Mouse (Mus musculus): ENCODE measurements around the gene Etfdh. TPM values are rescaled to one million over a fixed set of nuclear protein-coding genes. Genes with fewer than 3 reads are reported as not detected.

Etfdh gene
- polyA plus RNA-seq, 1 experiment, result 13.4 TPM

DNA sequence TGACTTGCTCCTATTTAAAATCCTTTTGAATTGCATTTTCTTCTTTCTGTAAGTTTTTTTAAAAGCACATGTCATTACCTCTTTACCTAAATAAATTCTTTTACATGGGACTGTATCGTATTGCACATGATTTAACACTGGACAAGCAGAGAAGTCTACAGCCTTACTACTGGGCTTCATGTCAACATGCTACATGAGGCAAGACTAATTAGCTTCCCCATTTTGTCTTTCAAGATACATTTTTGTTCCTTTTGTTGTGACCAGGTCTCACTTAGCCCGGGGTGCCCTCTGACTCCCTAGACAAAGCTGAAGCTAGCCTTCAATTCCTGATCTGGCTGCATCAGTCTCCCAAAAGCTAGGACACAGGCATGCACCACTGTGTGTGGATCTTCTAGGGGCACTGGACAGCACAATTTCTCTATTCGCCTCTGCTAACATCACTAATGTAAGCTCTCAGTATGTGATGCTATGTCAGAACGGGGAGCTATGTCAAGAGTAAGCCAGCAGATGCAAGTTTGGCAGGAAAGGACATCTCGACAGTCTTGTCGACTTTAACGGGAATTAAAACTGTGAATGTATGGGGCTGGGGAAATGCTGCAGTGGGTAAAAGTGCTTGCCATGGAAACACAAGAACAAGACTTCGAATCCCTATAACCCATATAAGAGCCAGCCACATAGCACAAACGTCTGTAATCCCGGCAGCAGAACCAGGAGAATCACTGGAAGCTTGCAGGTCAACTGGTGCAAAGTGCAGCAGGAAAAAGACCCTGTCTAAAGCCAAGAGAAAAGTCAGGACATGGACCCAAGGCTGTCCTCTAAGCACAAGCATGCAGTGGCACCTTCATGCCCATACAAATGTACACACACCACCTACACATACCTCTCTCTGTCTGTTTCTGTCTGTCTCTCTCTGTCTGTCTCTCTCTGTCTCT lies 67.2 kb downstream of the Etfdh start:
- no peak overlapping the region for H3K4me3 ChIP-seq (ENCODE audit: control insufficient read depth, low read depth, low read length)
- no peaks in the 10 kb centered on the region for H3K27me3 ChIP-seq (ENCODE audit: control insufficient read depth, insufficient read depth, low read length)
- no peak overlapping the region for H3K27ac ChIP-seq (ENCODE audit: control insufficient read depth, insufficient read depth, low read depth, low read length)
- TF ChIP-seq CTCF (IDR thresholded peaks at IDR 0.05; ENCODE audit: control insufficient read depth, insufficient read depth, insufficient replicate concordance, low read depth, low read length) (no peak), POLR2A (IDR thresholded peaks at IDR 0.05; ENCODE audit: control insufficient read depth, low read depth, low read length) (no peak)
- H3K36me3 ChIP-seq (ENCODE audit: control insufficient read depth, insufficient read depth, low read length), result no peaks in the 10 kb centered on the region
- peaks cover 3% of the 10 kb centered on the region; the same call in 1 of the 2 replicates for H3K4me1 ChIP-seq (ENCODE audit: control insufficient read depth, insufficient read depth, low read length)

- no peak for TF ChIP-seq CTCF (IDR thresholded peaks at IDR 0.05; ENCODE audit: control insufficient read depth, insufficient read depth, insufficient replicate concordance, low read depth, low read length)
- no peak for TF ChIP-seq POLR2A (IDR thresholded peaks at IDR 0.05; ENCODE audit: control insufficient read depth, low read depth, low read length)
- Histone ChIP-seq H3K27me3 (ENCODE audit: control insufficient read depth, insufficient read depth, low read length) (no peaks in the 10 kb centered on the region), H3K27ac (ENCODE audit: control insufficient read depth, insufficient read depth, low read depth, low read length) (no peak overlapping the region), H3K4me1 (ENCODE audit: control insufficient read depth, insufficient read depth, low read length) (no peaks in the 10 kb centered on the region), H3K4me3 (ENCODE audit: control insufficient read depth, low read depth, low read length) (no peak overlapping the region), H3K36me3 (ENCODE audit: control insufficient read depth, insufficient read depth, low read length) (no peaks in the 10 kb centered on the region)
Observed at GRCm38 (mm10) chr3:79560555-79560954, 68.7 kb downstream of the Etfdh start.

DNA sequence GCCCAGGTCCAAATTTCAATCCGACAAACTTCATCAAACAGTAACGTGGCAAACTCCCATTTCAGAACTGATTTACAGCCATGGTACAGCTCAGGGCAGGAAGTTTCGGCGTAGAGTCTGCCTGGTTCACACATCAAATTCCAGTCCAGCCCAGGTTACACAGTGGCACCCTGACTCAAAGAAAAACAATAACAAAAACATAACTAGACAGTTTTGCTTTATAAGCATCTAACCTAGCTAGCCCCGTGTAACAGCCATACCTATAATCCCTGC lies 69.6 kb downstream of the Etfdh start:
- Histone ChIP-seq H3K27ac (ENCODE audit: control insufficient read depth, insufficient read depth, low read depth, low read length) (no peak overlapping the region), H3K27me3 (ENCODE audit: control insufficient read depth, insufficient read depth, low read length) (no peaks in the 10 kb centered on the region), H3K4me1 (ENCODE audit: control insufficient read depth, insufficient read depth, low read length) (no peaks in the 10 kb centered on the region), H3K36me3 (ENCODE audit: control insufficient read depth, insufficient read depth, low read length) (no peaks in the 10 kb centered on the region), H3K4me3 (ENCODE audit: control insufficient read depth, low read depth, low read length) (no peak overlapping the region)
- no peak for TF ChIP-seq CTCF (IDR thresholded peaks at IDR 0.05; ENCODE audit: control insufficient read depth, insufficient read depth, insufficient replicate concordance, low read depth, low read length)
- TF ChIP-seq POLR2A (IDR thresholded peaks at IDR 0.05; ENCODE audit: control insufficient read depth, low read depth, low read length), result no peak

DNA sequence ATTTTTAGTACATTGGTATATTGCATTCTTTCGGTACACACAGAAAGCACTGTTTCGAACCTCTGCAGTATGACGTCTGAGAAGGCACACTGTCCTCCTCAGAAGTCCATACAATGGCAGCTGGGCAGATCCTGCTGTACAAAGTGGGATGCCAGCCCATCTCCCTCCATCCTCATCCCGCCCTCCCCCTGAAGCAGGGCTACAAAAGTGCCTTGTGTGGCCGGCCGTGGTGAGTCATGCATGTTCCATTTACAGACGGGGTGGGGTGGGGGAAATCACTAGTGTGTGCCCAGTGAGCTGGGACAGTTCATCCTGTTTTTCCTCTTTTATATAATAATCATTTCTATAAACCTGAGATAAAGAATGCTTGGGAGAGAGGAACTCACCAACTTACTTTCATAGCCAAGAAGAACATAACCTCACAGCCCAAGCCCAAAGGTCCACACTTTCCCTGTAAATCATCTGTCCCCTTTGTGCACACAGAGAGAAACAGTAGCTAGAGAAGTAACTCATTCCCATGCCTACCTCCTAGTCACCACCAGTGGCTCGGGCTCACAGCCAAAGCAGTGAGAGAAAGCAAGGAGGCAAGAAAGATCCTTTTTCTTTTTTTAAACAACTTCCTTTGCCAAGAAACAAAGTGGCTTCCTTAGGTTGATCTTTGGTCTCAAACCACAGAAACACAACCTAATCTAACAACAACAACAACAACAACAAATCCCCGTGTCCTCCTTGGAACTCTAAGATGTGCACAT lies 70.1 kb downstream of the Etfdh start:
- no peaks in the 10 kb centered on the region for H3K27me3 ChIP-seq (ENCODE audit: control insufficient read depth, insufficient read depth, low read length)
- H3K36me3 ChIP-seq (ENCODE audit: control insufficient read depth, insufficient read depth, low read length), result no peaks in the 10 kb centered on the region
- no peak for TF ChIP-seq CTCF (IDR thresholded peaks at IDR 0.05; ENCODE audit: control insufficient read depth, insufficient read depth, insufficient replicate concordance, low read depth, low read length)
- TF ChIP-seq POLR2A (IDR thresholded peaks at IDR 0.05; ENCODE audit: control insufficient read depth, low read depth, low read length), result no peak
- H3K4me1 ChIP-seq (ENCODE audit: control insufficient read depth, insufficient read depth, low read length), result no peaks in the 10 kb centered on the region
- H3K27ac ChIP-seq (ENCODE audit: control insufficient read depth, insufficient read depth, low read depth, low read length), result no peak overlapping the region; the same call in 1 of the 2 replicates
- H3K4me3 ChIP-seq (ENCODE audit: control insufficient read depth, low read depth, low read length), result no peak overlapping the region

DNA sequence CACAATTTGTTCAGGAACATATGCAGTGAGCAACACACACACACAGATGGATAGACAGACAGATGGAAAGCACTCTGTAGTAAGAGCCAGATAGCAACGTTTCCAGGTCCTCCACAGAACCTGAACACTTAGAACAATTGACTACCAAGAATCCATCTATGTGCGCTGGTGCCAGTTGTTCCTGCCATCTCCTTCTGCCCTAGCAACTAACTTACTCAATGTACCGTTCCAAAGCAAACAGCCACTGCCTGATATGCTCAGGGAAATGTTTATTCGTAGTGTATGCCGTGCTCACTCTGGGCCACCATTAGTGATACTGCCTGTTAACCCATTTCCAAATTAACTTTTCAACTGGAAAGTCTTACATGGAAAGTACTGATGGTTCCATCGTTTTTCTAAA lies 74.2 kb downstream of the Etfdh start:
- no peaks in the 10 kb centered on the region for H3K4me1 ChIP-seq (ENCODE audit: control insufficient read depth, insufficient read depth, low read length)
- no peak for TF ChIP-seq POLR2A (IDR thresholded peaks at IDR 0.05; ENCODE audit: control insufficient read depth, low read depth, low read length)
- no peak for TF ChIP-seq CTCF (IDR thresholded peaks at IDR 0.05; ENCODE audit: control insufficient read depth, insufficient read depth, insufficient replicate concordance, low read depth, low read length)
- H3K27me3 ChIP-seq (ENCODE audit: control insufficient read depth, insufficient read depth, low read length), result no peaks in the 10 kb centered on the region

More for the DNA sequence above, 74.2 kb downstream of the Etfdh start:
- H3K4me3 ChIP-seq (ENCODE audit: control insufficient read depth, low read depth, low read length), result no peak overlapping the region
- H3K36me3 ChIP-seq (ENCODE audit: control insufficient read depth, insufficient read depth, low read length), result no peaks in the 10 kb centered on the region
- no peak overlapping the region for H3K27ac ChIP-seq (ENCODE audit: control insufficient read depth, insufficient read depth, low read depth, low read length)

Other genes with a start within 250 kb of the Etfdh start
- 2.0 and 2.1 TPM in 2 replicates for gene Fnip2, start 61.7 kb downstream of the Etfdh start, polyA plus RNA-seq (2012; rRNA removed)
- gene Ppid, start 38.2 kb downstream of the Etfdh start, polyA plus RNA-seq (2012; rRNA removed), result 12.1 and 15.0 TPM in 2 replicates
- gene 4930579G24Rik, start 421 bp downstream of the Etfdh start, polyA plus RNA-seq (2012; rRNA removed), result 23.6 and 28.6 TPM in 2 replicates
- gene Rxfp1, start 108.4 kb upstream of the Etfdh start, polyA plus RNA-seq (2012; rRNA removed), result 0.06 and 0.08 TPM in 2 replicates
- 463 and 494 TPM in 2 replicates for gene Tmem144, start 223.3 kb upstream of the Etfdh start, polyA plus RNA-seq (2012; rRNA removed)

Data from testis, adult 2 months (tissue).